Mouse (Mus musculus) testis, postnatal 10 days (tissue): ENCODE data around the gene Traf3ip3.

Source experiments
- DNase-seq: peaks from one replicate; pipeline ENCODE4 v3.0.0; 2021; ENCODE audit warnings: low spot score

Traf3ip3 gene

DNA sequence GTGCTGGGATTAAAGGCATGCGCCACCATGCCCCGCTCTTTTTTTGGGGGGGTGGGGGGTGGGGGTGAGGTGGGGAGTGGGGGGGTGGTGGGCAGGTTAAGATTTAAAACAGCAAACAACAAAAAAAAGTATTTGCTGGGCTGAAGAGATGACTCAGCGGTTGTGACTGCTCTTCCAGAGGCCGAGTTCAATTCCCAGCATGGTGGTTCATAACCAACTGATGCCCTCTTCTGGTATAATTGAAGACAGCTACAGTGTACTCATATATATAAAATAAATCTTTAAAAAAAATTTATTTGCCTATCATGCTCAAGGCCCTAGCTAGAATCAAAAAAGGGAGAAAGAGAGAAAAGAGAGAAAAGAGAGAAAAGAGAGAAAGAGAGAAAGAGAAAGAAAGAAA is 75.7 kb downstream of the Traf3ip3 start:
- DNase-seq = no peak
